Mouse (Mus musculus) liver, embryonic 15.5 days (tissue): ENCODE measurements around the gene BC049715. TPM values are rescaled to one million over a fixed set of nuclear protein-coding genes. Genes with fewer than 3 reads are reported as not detected.

Experiments used
- microRNA-seq: library from miRNA; unstranded; fragments of <30 nt; microRNA quantifications from one replicate; pipeline ENCODE4, GENCODE M21; 2016
- polyA plus RNA-seq: library from polyadenylated mRNA; unstranded; fragments of >200 nt; fragmentation: Nextera tagmentation; extraction: Ambion mirVana; gene quantifications from 2 replicates; pipeline ENCODE4 v1.2.1, GENCODE M21; 2015

Gene BC049715
- polyA plus RNA-seq, 1 experiment from 2014 or later = 1.0 TPM

Small RNA genes lying within 50 kb of the gene (microRNA-seq; reads per million reads assigned to microRNA genes)
- gene Gm44364 = not detected

Other genes starting within 250 kb of the BC049715 start
- 12.1 and 15.0 TPM in 2 replicates for gene Plbd1, start 165.7 kb upstream of the BC049715 start, polyA plus RNA-seq
- 0.26 and 0.37 TPM in 2 replicates for gene Gucy2c, start 45.9 kb upstream of the BC049715 start, polyA plus RNA-seq
- 0.93 and 1.2 TPM in 2 replicates for gene Hist4h4, start 23.2 kb upstream of the BC049715 start, polyA plus RNA-seq
- gene H2afj, start 19.4 kb upstream of the BC049715 start, polyA plus RNA-seq = 113 and 131 TPM in 2 replicates
- gene Wbp11, start 607 bp downstream of the BC049715 start, polyA plus RNA-seq = 49.0 and 51.6 TPM in 2 replicates
- not detected in 2 replicates for gene Smco3, start 7.8 kb downstream of the BC049715 start, polyA plus RNA-seq
- gene Art4, start 30.1 kb downstream of the BC049715 start, polyA plus RNA-seq = 30.0 TPM in 2 replicates
- gene Mgp, start 48.2 kb downstream of the BC049715 start, polyA plus RNA-seq = 3.3 and 6.3 TPM in 2 replicates
- 0.28 and 0.74 TPM in 2 replicates for gene Erp27, start 94.6 kb downstream of the BC049715 start, polyA plus RNA-seq
- gene Pde6h, start 96.2 kb downstream of the BC049715 start, polyA plus RNA-seq = not detected in 2 replicates
- 162 and 172 TPM in 2 replicates for gene Arhgdib, start 114.3 kb downstream of the BC049715 start, polyA plus RNA-seq